Mouse (Mus musculus) neural tube, embryonic 11.5 days (tissue): Measurements from ENCODE around the gene Lrrk1. TPM values are rescaled to one million over a fixed set of nuclear protein-coding genes. Genes with fewer than 3 reads are reported as not detected.

Experiments
- microRNA-seq: library from miRNA; unstranded; fragments of <30 nt; microRNA quantifications from one replicate; pipeline ENCODE4, GENCODE M21; 2016
- polyA plus RNA-seq: library from polyadenylated mRNA; unstranded; fragments of >200 nt; fragmentation: Nextera tagmentation; extraction: Ambion mirVana; gene quantifications from 2 replicates; pipeline ENCODE4 v1.2.1, GENCODE M21; 2014

Gene Lrrk1
- polyA plus RNA-seq, 1 experiment from 2014 or later: 7.0 TPM

Small RNA genes lying within 50 kb of the gene (microRNA-seq; reads per million reads assigned to microRNA genes)
- not detected for gene Mir7057

Other genes starting within 250 kb of the Lrrk1 start
- not detected in 2 replicates for gene Gm10974, start 22.4 kb downstream of the Lrrk1 start, polyA plus RNA-seq
- 1.4 and 1.5 TPM in 2 replicates for gene Aldh1a3, start 39.2 kb upstream of the Lrrk1 start, polyA plus RNA-seq